Mouse (Mus musculus) G1E (cell line): Measurements from ENCODE around the gene Mzt1.

Experiments
- CTCF ChIP-seq: IDR thresholded peaks from 2 replicates; pipeline ENCODE4 v1.5.1; 2012; ENCODE audit warnings: low read depth, low read length, inconsistent platforms, mixed read lengths
- GATA1 ChIP-seq: IDR thresholded peaks from 2 replicates; pipeline ENCODE4 v1.6.1; 2012; ENCODE audit warnings: borderline replicate concordance, low read length, inconsistent platforms, mixed read lengths
- POLR2AphosphoS5 ChIP-seq: IDR thresholded peaks from 2 replicates; pipeline ENCODE4 v1.6.1; 2012; ENCODE audit warnings: low read depth, low read length, inconsistent platforms; ENCODE audit not compliant: insufficient replicate concordance
- TAL1 ChIP-seq: conservative IDR thresholded peaks from 2 replicates; pipeline ENCODE4 v1.6.1; 2012; ENCODE audit warnings: low read depth, low read length, inconsistent platforms, mixed read lengths

DNA sequence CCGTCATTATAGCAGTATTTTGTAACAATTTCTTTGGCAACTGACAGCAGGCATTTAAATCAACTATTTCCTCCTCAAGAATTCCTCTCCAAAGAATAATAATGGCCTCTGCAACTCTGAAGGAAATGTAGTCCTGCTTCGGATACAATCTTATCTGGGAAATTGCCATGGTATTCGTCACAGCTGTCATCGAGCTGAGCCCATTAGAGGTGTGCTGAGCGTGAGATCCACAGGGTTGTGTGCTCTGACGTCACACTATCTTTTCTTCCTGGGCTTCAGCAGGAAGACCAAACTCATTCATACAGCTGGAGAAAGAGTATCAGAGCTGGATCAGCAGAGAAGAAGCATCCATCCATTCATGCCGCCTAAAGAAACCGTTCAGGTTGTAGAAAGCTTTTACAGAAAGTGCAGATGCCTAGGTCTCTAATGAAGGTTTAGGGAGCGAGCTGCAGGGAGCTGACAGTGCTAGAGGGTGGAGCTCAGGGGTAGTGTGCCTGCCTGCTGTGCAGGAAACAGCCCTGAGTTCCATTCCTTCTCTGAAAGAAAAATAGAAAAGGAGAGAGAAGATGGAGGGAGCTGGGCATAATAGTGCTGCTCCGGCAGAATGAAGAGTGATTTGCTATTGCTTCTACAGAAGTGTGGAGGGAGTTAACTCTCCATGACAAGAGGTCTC, 26.7 kb downstream of the Mzt1 start:
- no peak for TF ChIP-seq TAL1
- TF ChIP-seq POLR2AphosphoS5, result no peak
- TF ChIP-seq CTCF, result no peak
- no peak for TF ChIP-seq GATA1
